Mouse (Mus musculus) lung, postnatal 0 days (tissue): ENCODE data around the gene Meox1.

Experiments
- CTCF ChIP-seq: IDR thresholded peaks from 2 replicates; pipeline ENCODE4 v1.5.1; 2016; ENCODE audit warnings: antibody characterized with exemption, mild to moderate bottlenecking
- EP300 ChIP-seq: IDR thresholded peaks from 2 replicates; pipeline ENCODE4 v1.6.1; 2016; ENCODE audit warnings: antibody characterized with exemption, mild to moderate bottlenecking, control low read depth

DNA sequence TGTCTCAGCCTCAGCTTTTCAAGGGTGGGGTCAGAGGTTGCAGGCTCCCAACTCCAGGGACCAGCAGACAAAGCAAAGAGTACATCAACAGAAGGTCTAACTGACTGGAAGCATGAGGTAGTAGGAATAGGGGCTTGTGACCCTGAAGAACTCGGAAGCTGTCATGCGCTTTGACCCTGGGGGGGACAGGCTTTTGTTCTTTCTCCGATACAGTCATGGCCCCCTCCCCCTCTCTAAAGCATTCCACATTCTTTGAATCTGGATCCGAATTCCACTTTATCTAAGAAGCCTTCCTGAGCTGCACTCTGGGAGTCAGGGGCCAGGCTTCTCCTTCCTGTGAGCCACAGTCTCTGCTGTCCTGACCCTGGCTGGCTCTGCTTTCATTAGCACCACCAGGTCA, 37.8 kb upstream of the Meox1 start:
- no peak for TF ChIP-seq EP300
- no peak for TF ChIP-seq CTCF
